Mouse (Mus musculus) midbrain, embryonic 16.5 days (tissue): Measurements from ENCODE around the gene Atp2a2. TPM values are rescaled to one million over a fixed set of nuclear protein-coding genes. Genes with fewer than 3 reads are reported as not detected.
"Not testable (repeated sequence)": the region's sequence is repeated elsewhere in the genome, so short reads cannot be mapped to it uniquely, and the experiment has no call there.

Experiments used
- ATAC-seq: fragments of 200-750 bp; cut with Nextera tagmentation; 2 replicates; pipeline ENCODE4 v1.8.0; 2017; ENCODE audit warnings: moderate TSS enrichment
- H3K27ac ChIP-seq: fragments of 300-500 bp; sonication (generic); 2 replicates; pipeline ENCODE4 v1.5.1; 2014; ENCODE audit warnings: mild to moderate bottlenecking, low read length, mixed read lengths
- H3K27me3 ChIP-seq: fragments of 300-500 bp; sonication (generic); 2 replicates; pipeline ENCODE4 v1.6.1; 2014; ENCODE audit warnings: low read depth, low read length, mixed read lengths; ENCODE audit not compliant: control insufficient read depth, insufficient read depth
- H3K36me3 ChIP-seq: fragments of 300-500 bp; sonication (generic); 2 replicates; pipeline ENCODE4 v1.6.1; 2014; ENCODE audit warnings: mild to moderate bottlenecking, low read length, moderate library complexity, mixed read lengths; ENCODE audit not compliant: control insufficient read depth, insufficient read depth
- H3K4me1 ChIP-seq: fragments of 300-500 bp; sonication (generic); 2 replicates; pipeline ENCODE4 v1.6.1; 2014; ENCODE audit warnings: mild to moderate bottlenecking, low read length, mixed read lengths; ENCODE audit not compliant: control insufficient read depth, insufficient read depth
- H3K4me2 ChIP-seq: fragments of 300-500 bp; sonication (generic); 2 replicates; pipeline ENCODE4 v1.6.1; 2014; ENCODE audit warnings: mild to moderate bottlenecking, low read length, mixed read lengths
- H3K4me3 ChIP-seq: fragments of 300-500 bp; sonication (generic); 2 replicates; pipeline ENCODE4 v1.5.1; 2014; ENCODE audit warnings: low read depth, mild to moderate bottlenecking, low read length, moderate library complexity, mixed read lengths
- H3K9ac ChIP-seq: fragments of 300-500 bp; sonication (generic); 2 replicates; pipeline ENCODE4 v1.6.1; 2014; ENCODE audit warnings: low read depth, low read length, mixed read lengths
- H3K9me3 ChIP-seq: fragments of 300-500 bp; sonication (generic); replicated peaks from 2 replicates; pipeline ENCODE4 v1.6.1; 2014; ENCODE audit warnings: mild to moderate bottlenecking, low read length, mixed read lengths; ENCODE audit not compliant: control insufficient read depth, poor library complexity, severe bottlenecking
- WGBS: fragments of 180-500 bp; shearing (Covaris S2); extraction: QIAGEN DNeasy Blood & Tissue Kit; methylation state at CpG from one replicate; pipeline ENCODE4 v1.1.7; 2014; 5-methylcytosine and 5-hydroxymethylcytosine counted together
- polyA plus RNA-seq: library from polyadenylated mRNA; unstranded; fragments of >200 nt; fragmentation: Nextera tagmentation; extraction: Ambion mirVana; gene quantifications from 2 replicates; pipeline ENCODE4 v1.2.1, GENCODE M21; 2015

Gene Atp2a2
- polyA plus RNA-seq, 1 experiment from 2014 or later, result 45.6 TPM

DNA sequence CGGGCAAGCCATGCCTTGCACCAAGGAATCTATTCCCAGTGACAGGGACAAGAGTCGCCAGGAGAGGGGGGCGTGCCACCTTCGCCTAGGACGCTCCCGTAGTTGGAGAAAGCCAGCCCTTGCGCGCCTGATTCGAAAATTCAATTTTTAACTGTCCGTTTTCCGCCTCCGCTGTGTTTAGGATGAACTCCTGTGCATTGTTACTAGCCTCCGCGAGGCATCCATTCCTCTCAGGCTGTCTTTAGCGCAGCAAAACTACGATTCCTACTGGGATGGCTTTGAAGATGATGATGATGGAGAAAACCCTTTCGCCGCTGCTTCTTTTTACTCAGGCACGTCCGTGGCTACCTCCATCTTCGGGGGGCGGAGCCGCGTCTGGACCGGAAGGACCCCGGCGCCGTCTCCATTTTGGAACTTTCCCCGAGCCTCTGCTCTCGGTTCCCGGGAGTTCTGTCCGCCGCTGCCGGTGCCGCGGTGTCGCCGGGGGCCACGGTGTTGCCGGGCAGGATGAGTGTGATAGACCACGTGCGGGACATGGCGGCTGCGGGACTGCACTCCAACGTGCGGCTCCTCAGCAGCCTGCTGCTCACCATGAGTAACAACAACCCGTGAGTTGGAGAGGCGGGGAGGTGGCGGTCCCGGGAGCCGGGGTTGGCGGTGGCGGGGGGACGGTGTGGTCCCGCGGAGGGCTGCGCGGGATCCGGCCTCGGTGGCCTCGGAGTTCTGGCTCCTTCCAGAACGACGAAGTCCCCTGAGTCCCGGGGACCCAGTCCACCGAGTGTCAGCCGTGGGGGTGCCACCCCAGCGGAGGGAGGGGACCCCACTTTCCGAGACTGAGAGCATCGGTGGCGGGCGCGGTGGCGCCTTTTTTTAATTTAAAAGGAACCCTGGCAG, 79.7 kb downstream of the Atp2a2 start:
- peak; percentile 93 for ATAC-seq
- Histone ChIP-seq H3K4me2 (peak overlapping the region; percentile 97), H3K4me1 (peaks cover 19% of the 10 kb centered on the region), H3K27me3 (no peaks in the 10 kb centered on the region), H3K27ac (peak overlapping the region; percentile 98), H3K9ac (peak overlapping the region; percentile 95), H3K36me3 (no peaks in the 10 kb centered on the region), H3K9me3 (no peaks in the 10 kb centered on the region), H3K4me3 (peak overlapping the region; percentile 99)
- under 1% methylated on average over 72 of the region's 73 CpGs for WGBS

DNA sequence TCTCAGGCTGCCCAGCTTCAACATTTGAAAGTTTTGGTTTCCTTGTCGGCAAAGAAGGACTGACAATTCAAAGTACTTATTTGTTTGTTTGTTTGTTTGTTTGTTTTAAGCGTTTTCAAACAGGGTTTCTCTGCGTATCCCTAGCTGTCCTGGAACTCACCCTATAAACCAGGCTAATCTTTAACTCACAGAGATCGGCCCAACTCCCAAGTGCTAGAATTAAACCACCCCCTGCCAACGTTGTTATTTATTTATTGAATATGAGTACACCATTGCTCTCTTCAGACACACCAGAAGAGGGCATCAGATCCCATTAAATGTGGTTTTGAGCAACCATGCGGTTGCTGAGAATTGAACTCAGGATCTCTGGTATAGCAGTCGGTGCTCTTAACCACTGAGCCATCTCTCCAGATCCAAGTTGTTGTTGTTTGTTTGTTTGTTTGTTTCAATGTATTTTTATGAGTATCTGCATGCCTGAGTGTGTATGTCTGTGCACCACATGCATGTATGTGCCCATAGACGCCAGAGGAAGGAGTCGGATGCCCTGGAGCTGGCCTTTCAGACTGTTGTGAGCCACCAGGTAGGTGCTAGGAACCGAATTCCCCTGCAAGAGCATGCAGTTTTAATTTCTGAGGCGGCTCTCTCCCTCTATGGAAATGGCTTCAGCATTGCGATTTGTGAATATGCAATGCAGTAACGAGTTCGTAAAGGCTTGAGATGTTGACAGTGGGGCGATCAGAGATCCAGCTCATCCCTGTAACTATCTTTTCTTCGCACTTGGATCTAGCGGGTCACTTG, 80.6 kb downstream of the Atp2a2 start, which contains the start of gene Anapc7:
TSS of gene Anapc7 (plus strand) at position 423 of the 798 bp plus-strand sequence.
- peak within 1 kb of the TSS; percentile 99 for H3K4me3 ChIP-seq
- peak within 1 kb of the TSS; percentile 95 for H3K9ac ChIP-seq
- H3K27me3 ChIP-seq, result no peaks in the 10 kb centered on the region
- H3K27ac ChIP-seq, result peak within 1 kb of the TSS; percentile 98
- no peaks in the 10 kb centered on the region for H3K36me3 ChIP-seq
- WGBS, result 24% methylated on average over 17 of the region's 17 CpGs
- peak; percentile 64 for ATAC-seq
- peak within 1 kb of the TSS; percentile 97 for H3K4me2 ChIP-seq
- no peaks in the 10 kb centered on the region for H3K9me3 ChIP-seq
- peaks cover 19% of the 10 kb centered on the region for H3K4me1 ChIP-seq

DNA sequence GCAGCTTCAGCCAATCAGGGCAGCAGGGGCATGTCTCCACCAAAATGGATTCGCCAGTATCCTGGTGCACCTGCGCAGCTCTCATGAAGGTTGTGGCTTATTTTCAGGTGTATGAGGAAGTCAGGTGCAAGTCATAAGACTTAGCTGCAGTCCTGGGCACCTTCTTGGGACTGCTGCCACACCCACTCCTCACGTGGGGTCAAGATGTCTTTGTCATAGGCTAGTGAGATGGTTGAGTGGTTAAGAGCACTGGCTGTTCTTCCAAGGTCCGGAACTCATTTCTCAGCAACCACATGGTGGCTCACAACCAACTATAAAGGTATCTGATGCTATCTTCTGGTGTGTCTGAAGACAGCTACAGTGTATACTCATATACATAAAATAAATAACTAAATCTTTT, 81.3 kb downstream of the Atp2a2 start:
- H3K27me3 ChIP-seq, H3K36me3 ChIP-seq, ATAC-seq, H3K9me3 ChIP-seq, H3K4me2 ChIP-seq, H3K4me3 ChIP-seq, H3K27ac ChIP-seq, H3K9ac ChIP-seq: not testable (repeated sequence)
- H3K4me1 ChIP-seq, result peaks cover 19% of the 10 kb centered on the region
- 68% methylated on average over 4 of the region's 4 CpGs for WGBS

DNA sequence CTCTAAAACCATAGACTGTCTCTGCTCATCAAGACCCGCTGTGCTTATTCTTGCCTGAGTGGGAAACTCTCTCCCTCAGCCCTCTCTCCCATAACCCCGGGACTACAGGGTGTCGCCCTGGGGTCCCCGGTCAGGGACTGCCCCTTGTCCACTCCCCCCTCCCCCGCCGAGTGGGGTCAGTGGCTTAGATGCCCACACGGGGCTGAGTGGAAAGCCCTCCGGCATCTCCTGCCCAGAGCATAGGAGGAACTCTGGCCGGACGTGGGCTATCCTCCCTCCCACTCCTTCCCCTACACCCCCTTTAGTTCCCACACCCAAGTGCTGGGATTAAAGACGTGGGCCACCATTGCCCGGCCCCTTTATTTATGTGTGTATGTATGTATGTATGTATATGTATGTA, 86.6 kb downstream of the Atp2a2 start:
- H3K9ac ChIP-seq, result no peak overlapping the region
- 87% methylated on average over 12 of the region's 12 CpGs for WGBS
- no peak overlapping the region for H3K4me3 ChIP-seq
- no peaks in the 10 kb centered on the region for H3K4me1 ChIP-seq
- peaks cover under 1% of the 10 kb centered on the region; the same call in 1 of the 2 replicates for H3K36me3 ChIP-seq
- no peak for ATAC-seq
- no peak overlapping the region for H3K4me2 ChIP-seq
- no peaks in the 10 kb centered on the region for H3K27me3 ChIP-seq
- H3K9me3 ChIP-seq, result no peaks in the 10 kb centered on the region
- H3K27ac ChIP-seq, result no peak overlapping the region

DNA sequence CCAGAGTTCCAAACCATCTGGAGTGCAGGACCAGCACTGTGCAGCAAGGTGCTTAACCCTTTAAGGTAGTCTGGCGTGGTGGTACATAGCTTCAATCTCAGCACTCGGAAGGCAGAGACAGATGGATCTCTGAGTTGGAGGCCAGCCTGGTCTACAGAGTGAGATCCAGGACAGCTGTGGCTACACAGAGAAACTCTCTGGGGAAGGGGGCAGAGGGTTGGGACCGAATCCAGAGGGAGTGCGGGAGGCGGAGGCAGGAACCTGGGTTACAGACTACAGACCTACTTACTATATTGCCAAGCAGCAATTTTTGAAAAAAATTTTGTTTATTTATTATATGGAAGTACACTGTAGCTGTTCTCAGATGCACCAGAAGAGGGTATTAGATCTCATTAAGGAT, 87.7 kb downstream of the Atp2a2 start:
- no peak overlapping the region for H3K27ac ChIP-seq
- H3K4me1 ChIP-seq, result no peaks in the 10 kb centered on the region
- no peak overlapping the region for H3K4me2 ChIP-seq
- WGBS, result 94% methylated on average over 5 of the region's 5 CpGs
- ATAC-seq, result no peak
- H3K9me3 ChIP-seq, result no peaks in the 10 kb centered on the region
- H3K9ac ChIP-seq, result no peak overlapping the region
- H3K36me3 ChIP-seq, result peaks cover 5% of the 10 kb centered on the region
- H3K4me3 ChIP-seq, result no peak overlapping the region
- H3K27me3 ChIP-seq, result no peaks in the 10 kb centered on the region

DNA sequence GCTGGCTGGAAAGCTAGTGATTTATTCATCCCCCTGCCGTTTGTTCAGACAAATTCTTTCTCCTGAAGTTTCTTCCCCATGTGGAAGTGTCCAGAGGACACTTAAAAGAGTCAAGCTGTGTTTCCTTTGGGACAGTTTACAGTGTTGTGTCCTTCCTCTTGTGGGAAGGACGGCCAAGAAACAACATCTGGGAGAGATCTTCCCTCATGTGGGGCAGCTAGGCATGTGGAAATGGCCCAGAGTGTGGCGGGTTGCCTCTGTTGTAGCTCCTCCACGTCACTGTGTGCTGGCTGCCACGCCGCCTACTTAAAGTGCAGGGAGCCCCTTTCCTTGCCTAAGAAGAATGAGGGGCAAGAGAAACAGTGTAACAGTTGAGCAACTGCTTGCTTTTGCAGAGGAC, 89.2 kb downstream of the Atp2a2 start:
- WGBS, result 71% methylated on average over 6 of the region's 6 CpGs

DNA sequence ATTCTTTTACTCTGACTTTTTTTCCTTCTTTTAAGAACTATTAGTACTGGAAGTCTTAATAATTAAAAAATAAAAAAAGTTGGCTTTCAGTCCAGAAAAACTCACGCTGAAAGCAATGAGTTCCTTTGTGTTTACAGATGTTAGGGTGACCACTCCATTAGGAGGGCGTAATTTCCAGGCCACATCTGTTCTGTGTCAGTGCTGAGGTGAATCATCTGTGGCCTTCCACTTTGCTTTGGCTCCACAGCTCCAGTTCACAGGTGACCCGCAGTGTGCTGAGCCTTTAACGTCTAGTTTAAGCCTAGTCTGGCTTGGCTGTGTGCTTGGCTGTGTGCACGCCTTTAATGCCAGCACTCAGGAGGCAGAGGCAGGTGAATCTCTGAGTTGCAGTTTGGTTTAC, 90.1 kb downstream of the Atp2a2 start:
- Histone ChIP-seq H3K9ac (no peak overlapping the region), H3K27me3 (no peaks in the 10 kb centered on the region), H3K4me3 (no peak overlapping the region), H3K4me2 (no peak overlapping the region), H3K27ac (no peak overlapping the region), H3K9me3 (no peaks in the 10 kb centered on the region), H3K4me1 (no peaks in the 10 kb centered on the region), H3K36me3 (peaks cover 9% of the 10 kb centered on the region)
- 87% methylated on average over 5 of the region's 5 CpGs for WGBS
- no peak for ATAC-seq

More for the DNA sequence above, 89.2 kb downstream of the Atp2a2 start:
- no peak overlapping the region for H3K9ac ChIP-seq
- H3K4me1 ChIP-seq, result no peaks in the 10 kb centered on the region
- no peak overlapping the region for H3K4me3 ChIP-seq
- H3K4me2 ChIP-seq, result no peak overlapping the region
- no peaks in the 10 kb centered on the region for H3K9me3 ChIP-seq
- ATAC-seq, result no peak
- no peaks in the 10 kb centered on the region for H3K27me3 ChIP-seq
- peaks cover 5% of the 10 kb centered on the region for H3K36me3 ChIP-seq
- H3K27ac ChIP-seq, result no peak overlapping the region

DNA sequence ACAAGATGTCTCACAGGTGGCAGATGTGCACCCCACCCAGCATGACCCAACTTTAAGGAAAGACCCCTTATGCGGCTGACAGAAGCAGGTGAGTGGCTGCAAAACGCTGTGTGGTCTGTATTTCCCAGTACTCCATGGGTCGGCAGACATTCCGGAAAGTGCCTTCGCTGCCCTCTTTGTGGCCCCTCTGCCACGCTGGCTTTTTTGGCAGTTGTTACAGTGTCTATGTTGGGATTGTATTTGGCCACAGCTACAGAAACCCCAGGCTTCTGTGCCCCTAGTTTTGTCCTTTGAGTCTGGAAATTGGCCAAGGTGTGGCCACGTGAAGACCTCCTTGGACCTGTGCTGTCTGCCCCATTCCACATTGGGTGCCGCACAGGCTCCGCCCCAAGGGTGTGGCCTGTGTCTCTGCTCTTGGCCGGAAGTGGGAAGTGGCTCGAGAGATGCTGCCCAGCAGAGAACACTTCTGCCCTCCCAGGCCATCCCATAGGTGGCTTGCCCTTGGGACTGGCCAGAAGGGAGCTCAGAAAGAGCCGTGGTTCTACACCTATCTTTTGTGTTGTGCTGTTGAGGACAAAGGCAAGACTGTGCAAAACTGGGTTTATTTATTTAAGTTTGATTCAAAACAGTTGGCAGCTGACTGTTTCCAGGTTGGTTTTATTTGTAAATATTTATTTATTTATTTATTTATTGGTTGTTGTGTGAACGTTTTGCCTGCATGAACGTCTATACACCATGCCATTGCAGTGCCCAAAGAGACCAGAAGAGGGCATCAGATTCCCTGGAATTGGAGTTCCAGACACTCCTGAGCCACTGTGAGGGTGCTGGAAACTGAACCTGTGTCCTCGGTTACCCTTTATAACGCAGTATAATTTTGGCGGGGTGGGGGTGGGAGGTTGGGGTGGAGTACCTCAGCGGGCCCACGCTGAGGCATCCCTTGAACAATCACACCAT, 92.1 kb downstream of the Atp2a2 start:
- Histone ChIP-seq H3K9me3 (peaks cover 3% of the 10 kb centered on the region; the same call in 1 of the 2 replicates), H3K9ac (no peak overlapping the region), H3K36me3 (peaks cover 27% of the 10 kb centered on the region), H3K4me2 (no peak overlapping the region), H3K4me1 (no peaks in the 10 kb centered on the region), H3K27me3 (no peaks in the 10 kb centered on the region), H3K27ac (no peak overlapping the region), H3K4me3 (no peak overlapping the region)
- no peak for ATAC-seq
- WGBS, result 88% methylated on average over 19 of the region's 19 CpGs
